Mouse (Mus musculus) heart, postnatal 0 days (tissue): ENCODE measurements around the gene Tmem98.

ENCODE experiments used
- CTCF ChIP-seq: IDR thresholded peaks from 2 replicates; pipeline ENCODE4 v1.5.1; 2016; ENCODE audit warnings: antibody characterized with exemption, control low read depth, low read depth
- EP300 ChIP-seq: IDR thresholded peaks from 2 replicates; pipeline ENCODE4 v1.6.1; 2016; ENCODE audit warnings: antibody characterized with exemption, low read depth

DNA sequence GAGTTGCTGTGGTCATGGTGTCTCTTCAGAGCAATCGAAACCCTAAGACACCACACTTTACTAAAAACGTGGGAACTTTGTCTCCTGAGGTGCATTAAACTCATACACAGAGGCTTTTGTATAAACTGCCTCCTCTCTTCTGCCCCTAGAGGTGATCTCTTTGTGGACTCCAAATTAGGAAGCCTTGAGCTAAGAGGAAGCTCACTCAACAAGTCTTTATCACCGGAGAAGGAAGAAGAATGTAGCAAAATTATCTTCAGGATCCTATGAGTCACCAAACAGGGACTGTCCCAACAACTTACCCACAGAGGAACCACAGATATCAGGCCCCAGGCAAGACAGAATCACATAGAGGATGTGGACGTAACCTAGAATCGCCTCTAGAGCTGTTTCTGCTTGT is 24.3 kb upstream of the Tmem98 start:
- TF ChIP-seq CTCF (peak; percentile 17; the same call in 1 of the 2 replicates), EP300 (no peak)
